Mouse (Mus musculus) stomach, postnatal 0 days (tissue): ENCODE results near the gene Rpap3. TPM values are rescaled to one million over a fixed set of nuclear protein-coding genes. Genes with fewer than 3 reads are reported as not detected.

Source experiments
- ATAC-seq: fragments of 200-750 bp; cut with Nextera tagmentation; 2 replicates; pipeline ENCODE4 v1.8.0; 2017; ENCODE audit not compliant: low FRiP score, low TSS enrichment
- DNase-seq: peaks from one replicate; pipeline ENCODE4 v3.0.0-alpha.2; 2016; ENCODE audit warnings: low spot score
- H3K27ac ChIP-seq: fragments of 300-500 bp; sonication (generic); replicated peaks from 2 replicates; pipeline ENCODE4 v1.5.1; 2014; ENCODE audit warnings: mild to moderate bottlenecking, control low read depth
- H3K27me3 ChIP-seq: fragments of 300-500 bp; sonication (generic); 2 replicates; pipeline ENCODE4 v1.6.1; 2014; ENCODE audit warnings: low read length; ENCODE audit not compliant: control insufficient read depth, insufficient read depth
- H3K36me3 ChIP-seq: fragments of 300-500 bp; sonication (generic); 2 replicates; pipeline ENCODE4 v1.6.1; 2014; ENCODE audit warnings: low read length, mixed read lengths; ENCODE audit not compliant: control insufficient read depth, insufficient read depth
- H3K4me1 ChIP-seq: fragments of 300-500 bp; sonication (generic); replicated peaks from 2 replicates; pipeline ENCODE4 v1.6.1; 2014; ENCODE audit warnings: antibody characterized with exemption; ENCODE audit not compliant: control insufficient read depth, insufficient read depth
- H3K4me2 ChIP-seq: fragments of 300-500 bp; sonication (generic); replicated peaks from 2 replicates; pipeline ENCODE4 v1.6.1; 2014; ENCODE audit warnings: low read depth, mild to moderate bottlenecking, control low read depth, moderate library complexity
- H3K4me3 ChIP-seq: fragments of 300-500 bp; sonication (generic); 2 replicates; pipeline ENCODE4 v1.5.1; 2014; ENCODE audit warnings: low read depth, low read length, control low read depth
- H3K9ac ChIP-seq: fragments of 300-500 bp; sonication (generic); 2 replicates; pipeline ENCODE4 v1.6.1; 2014; ENCODE audit warnings: mild to moderate bottlenecking, low read length, control low read depth, mixed read lengths
- H3K9me3 ChIP-seq: fragments of 300-500 bp; sonication (generic); 2 replicates; pipeline ENCODE4 v1.6.1; 2016; ENCODE audit warnings: low read length; ENCODE audit not compliant: control insufficient read depth
- CTCF ChIP-seq: IDR thresholded peaks from 2 replicates; pipeline ENCODE4 v1.5.1; 2016; ENCODE audit warnings: antibody characterized with exemption, low read depth, mild to moderate bottlenecking, moderate library complexity
- EP300 ChIP-seq: optimal IDR thresholded peaks from 2 replicates; pipeline ENCODE3; 2016; ENCODE audit warnings: antibody characterized with exemption
- WGBS: fragments of 180-500 bp; shearing (Covaris S2); extraction: QIAGEN DNeasy Blood & Tissue Kit; methylation state at CpG from one replicate; pipeline ENCODE4 v1.1.7; 2014; 5-methylcytosine and 5-hydroxymethylcytosine counted together
- polyA plus RNA-seq: library from polyadenylated mRNA; unstranded; fragments of >200 nt; fragmentation: Nextera tagmentation; extraction: Ambion mirVana; gene quantifications from 2 replicates; pipeline ENCODE4 v1.2.1, GENCODE M21; 2015

Rpap3 gene
- polyA plus RNA-seq, 1 experiment from 2014 or later = 13.3 TPM

- H3K9me3 ChIP-seq = no peaks in the 10 kb centered on the region
- H3K27me3 ChIP-seq = no peaks in the 10 kb centered on the region
- no peak overlapping the region for H3K9ac ChIP-seq
- 87% methylated on average over 10 of the region's 10 CpGs for WGBS
- DNase-seq (no peak), ATAC-seq (no peak)
- H3K4me3 ChIP-seq = no peak overlapping the region
- H3K4me1 ChIP-seq = no peaks in the 10 kb centered on the region
- TF ChIP-seq EP300 (no peak), CTCF (no peak)
- H3K36me3 ChIP-seq = no peaks in the 10 kb centered on the region
- H3K4me2 ChIP-seq = no peak overlapping the region
- H3K27ac ChIP-seq = no peak overlapping the region
These were observed 40.7 kb upstream of the Rpap3 start for GRCm38 (mm10) chr15:97746278-97746677.

GRCm38 (mm10) chr15:97745331-97745730 is 39.7 kb upstream of the Rpap3 start:
- DNase-seq = no peak
- no peak overlapping the region for H3K9ac ChIP-seq
- no peaks in the 10 kb centered on the region for H3K4me1 ChIP-seq
- ATAC-seq = no peak
- TF ChIP-seq CTCF (no peak), EP300 (no peak)
- WGBS = 51% methylated on average over 10 of the region's 10 CpGs
- no peak overlapping the region for H3K4me3 ChIP-seq
- no peaks in the 10 kb centered on the region for H3K36me3 ChIP-seq
- H3K4me2 ChIP-seq = no peak overlapping the region
- no peaks in the 10 kb centered on the region for H3K27me3 ChIP-seq
- no peak overlapping the region; the same call in 1 of the 2 replicates for H3K27ac ChIP-seq
- no peaks in the 10 kb centered on the region for H3K9me3 ChIP-seq

- TF ChIP-seq EP300 = no peak
- no peak for TF ChIP-seq CTCF
- H3K27ac ChIP-seq = no peak overlapping the region
- no peaks in the 10 kb centered on the region for H3K4me1 ChIP-seq
- H3K4me3 ChIP-seq = no peak overlapping the region
- H3K4me2 ChIP-seq = no peak overlapping the region
- 50% methylated on average over 10 of the region's 10 CpGs for WGBS
- H3K27me3 ChIP-seq = no peaks in the 10 kb centered on the region
- no peak overlapping the region for H3K9ac ChIP-seq
- DNase-seq (no peak), ATAC-seq (peak; percentile 40; the same call in 1 of the 2 replicates)
- H3K9me3 ChIP-seq = no peaks in the 10 kb centered on the region
- no peaks in the 10 kb centered on the region for H3K36me3 ChIP-seq
These were observed 39.3 kb upstream of the Rpap3 start for GRCm38 (mm10) chr15:97744930-97745329.

GRCm38 (mm10) chr15:97743961-97744525 is 38.4 kb upstream of the Rpap3 start:
- 58% methylated on average over 12 of the region's 12 CpGs for WGBS
- no peaks in the 10 kb centered on the region for H3K4me1 ChIP-seq
- no peak overlapping the region for H3K4me3 ChIP-seq
- DNase-seq = no peak
- ATAC-seq = no peak
- no peak for TF ChIP-seq CTCF
- H3K4me2 ChIP-seq = no peak overlapping the region
- H3K27me3 ChIP-seq = no peaks in the 10 kb centered on the region
- H3K36me3 ChIP-seq = no peaks in the 10 kb centered on the region
- H3K9ac ChIP-seq = no peak overlapping the region
- H3K27ac ChIP-seq = no peak overlapping the region
- no peaks in the 10 kb centered on the region for H3K9me3 ChIP-seq

- Histone ChIP-seq H3K27ac (no peak overlapping the region), H3K36me3 (no peaks in the 10 kb centered on the region), H3K9me3 (no peaks in the 10 kb centered on the region), H3K4me1 (no peaks in the 10 kb centered on the region), H3K9ac (no peak overlapping the region), H3K4me2 (no peak overlapping the region), H3K4me3 (no peak overlapping the region), H3K27me3 (no peaks in the 10 kb centered on the region)
- TF ChIP-seq EP300 (no peak), CTCF (no peak)
- DNase-seq = no peak
- WGBS = 79% methylated on average over 5 of the region's 5 CpGs
- no peak for ATAC-seq
These were observed 37.6 kb upstream of the Rpap3 start for GRCm38 (mm10) chr15:97743210-97743609.

GRCm38 (mm10) chr15:97742600-97742999 is 37.0 kb upstream of the Rpap3 start:
- H3K9me3 ChIP-seq = no peaks in the 10 kb centered on the region
- H3K36me3 ChIP-seq = no peaks in the 10 kb centered on the region
- no peak for ATAC-seq
- TF ChIP-seq CTCF (no peak), EP300 (no peak)
- DNase-seq = no peak
- no peak overlapping the region for H3K9ac ChIP-seq
- no peaks in the 10 kb centered on the region for H3K27me3 ChIP-seq
- no peak overlapping the region for H3K27ac ChIP-seq
- WGBS = 81% methylated on average over 4 of the region's 4 CpGs
- no peaks in the 10 kb centered on the region for H3K4me1 ChIP-seq
- no peak overlapping the region for H3K4me2 ChIP-seq
- no peak overlapping the region for H3K4me3 ChIP-seq
